Mouse (Mus musculus): ENCODE results near the gene Bspry. TPM values are rescaled to one million over a fixed set of nuclear protein-coding genes. Genes with fewer than 3 reads are reported as not detected.
"Not testable (repeated sequence)": the region's sequence is repeated elsewhere in the genome, so short reads cannot be mapped to it uniquely, and the experiment has no call there.

Gene Bspry
- polyA plus RNA-seq, 1 experiment = not detected

GRCm38 (mm10) chr4:62475793-62476192 is 4.1 kb upstream of the Bspry start:
- H3K36me3 ChIP-seq (ENCODE audit: control insufficient read depth) = no peaks in the 10 kb centered on the region
- peaks cover 41% of the 10 kb centered on the region for H3K4me1 ChIP-seq (ENCODE audit: control insufficient read depth)
- TF ChIP-seq TAL1 (IDR thresholded peaks at IDR 0.05; ENCODE audit: low read length) (no peak), GATA1 (IDR thresholded peaks at IDR 0.05; ENCODE audit: low read length) (no peak)
- H3K27me3 ChIP-seq (ENCODE audit: control insufficient read depth) = peaks cover 37% of the 10 kb centered on the region
- H3K9me3 ChIP-seq (ENCODE audit: control insufficient read depth, low read length) = peaks cover 6% of the 10 kb centered on the region; the same call in 1 of the 2 replicates
- no peak overlapping the region for H3K4me3 ChIP-seq (replicated peaks)

GRCm38 (mm10) chr4:62477542-62478244 is 2.2 kb upstream of the Bspry start:
- H3K9me3 ChIP-seq (ENCODE audit: control insufficient read depth, low read length) = peaks cover 6% of the 10 kb centered on the region; the same call in 1 of the 2 replicates
- no peak overlapping the region for H3K4me3 ChIP-seq (replicated peaks)
- H3K36me3 ChIP-seq (ENCODE audit: control insufficient read depth) = no peaks in the 10 kb centered on the region
- no peak for TF ChIP-seq GATA1 (IDR thresholded peaks at IDR 0.05; ENCODE audit: low read length)
- TF ChIP-seq TAL1 (IDR thresholded peaks at IDR 0.05; ENCODE audit: low read length) = no peak
- H3K4me1 ChIP-seq (ENCODE audit: control insufficient read depth) = peaks cover 35% of the 10 kb centered on the region
- H3K27me3 ChIP-seq (ENCODE audit: control insufficient read depth) = peaks cover 56% of the 10 kb centered on the region

GRCm38 (mm10) chr4:62479593-62479936 is 288 bp upstream of the Bspry start:
- not testable (repeated sequence) for H3K9me3 ChIP-seq (ENCODE audit: control insufficient read depth, low read length); H3K36me3 ChIP-seq (ENCODE audit: control insufficient read depth)
- peak overlapping the region; percentile 53 for H3K4me3 ChIP-seq (replicated peaks)
- peaks cover 28% of the 10 kb centered on the region for H3K4me1 ChIP-seq (ENCODE audit: control insufficient read depth)
- peaks cover 62% of the 10 kb centered on the region for H3K27me3 ChIP-seq (ENCODE audit: control insufficient read depth)

GRCm38 (mm10) chr4:62480709-62481605 is 1.1 kb downstream of the Bspry start:
- no peak overlapping the region for H3K4me3 ChIP-seq (replicated peaks)
- H3K4me1 ChIP-seq (ENCODE audit: control insufficient read depth) = peaks cover 39% of the 10 kb centered on the region
- no peaks in the 10 kb centered on the region for H3K36me3 ChIP-seq (ENCODE audit: control insufficient read depth)
- peaks cover 6% of the 10 kb centered on the region; the same call in 1 of the 2 replicates for H3K9me3 ChIP-seq (ENCODE audit: control insufficient read depth, low read length)
- no peak for TF ChIP-seq TAL1 (IDR thresholded peaks at IDR 0.05; ENCODE audit: low read length)
- no peak for TF ChIP-seq GATA1 (IDR thresholded peaks at IDR 0.05; ENCODE audit: low read length)
- H3K27me3 ChIP-seq (ENCODE audit: control insufficient read depth) = peaks cover 60% of the 10 kb centered on the region

GRCm38 (mm10) chr4:62484928-62485327 is 5.1 kb downstream of the Bspry start:
- peaks cover 33% of the 10 kb centered on the region for H3K27me3 ChIP-seq (ENCODE audit: control insufficient read depth)
- H3K9me3 ChIP-seq (ENCODE audit: control insufficient read depth, low read length) = peaks cover 3% of the 10 kb centered on the region; the same call in 1 of the 2 replicates
- TF ChIP-seq TAL1 (IDR thresholded peaks at IDR 0.05; ENCODE audit: low read length) (no peak), GATA1 (IDR thresholded peaks at IDR 0.05; ENCODE audit: low read length) (no peak)
- peaks cover 50% of the 10 kb centered on the region for H3K4me1 ChIP-seq (ENCODE audit: control insufficient read depth)
- H3K4me3 ChIP-seq (replicated peaks) = no peak overlapping the region
- H3K36me3 ChIP-seq (ENCODE audit: control insufficient read depth) = no peaks in the 10 kb centered on the region; the same call in 1 of the 2 replicates

GRCm38 (mm10) chr4:62485450-62486161 is 5.8 kb downstream of the Bspry start:
- Histone ChIP-seq H3K36me3 (ENCODE audit: control insufficient read depth) (no peaks in the 10 kb centered on the region; the same call in 1 of the 2 replicates), H3K9me3 (ENCODE audit: control insufficient read depth, low read length) (no peaks in the 10 kb centered on the region), H3K27me3 (ENCODE audit: control insufficient read depth) (peaks cover 26% of the 10 kb centered on the region), H3K4me3 (replicated peaks) (no peak overlapping the region), H3K4me1 (ENCODE audit: control insufficient read depth) (peaks cover 45% of the 10 kb centered on the region)
- TF ChIP-seq TAL1 (IDR thresholded peaks at IDR 0.05; ENCODE audit: low read length) (no peak), GATA1 (IDR thresholded peaks at IDR 0.05; ENCODE audit: low read length) (no peak)

- TF ChIP-seq GATA1 (IDR thresholded peaks at IDR 0.05; ENCODE audit: low read length) = no peak
- no peak for TF ChIP-seq TAL1 (IDR thresholded peaks at IDR 0.05; ENCODE audit: low read length)
- H3K4me3 ChIP-seq (replicated peaks) = no peak overlapping the region
- H3K4me1 ChIP-seq (ENCODE audit: control insufficient read depth) = peaks cover 42% of the 10 kb centered on the region
- no peaks in the 10 kb centered on the region; the same call in 1 of the 2 replicates for H3K36me3 ChIP-seq (ENCODE audit: control insufficient read depth)
- no peaks in the 10 kb centered on the region for H3K9me3 ChIP-seq (ENCODE audit: control insufficient read depth, low read length)
- peaks cover 20% of the 10 kb centered on the region for H3K27me3 ChIP-seq (ENCODE audit: control insufficient read depth)
Observed at GRCm38 (mm10) chr4:62486162-62486696, 6.4 kb downstream of the Bspry start.

- Histone ChIP-seq H3K9me3 (ENCODE audit: control insufficient read depth, low read length) (no peaks in the 10 kb centered on the region), H3K36me3 (ENCODE audit: control insufficient read depth) (no peaks in the 10 kb centered on the region; the same call in 1 of the 2 replicates), H3K27me3 (ENCODE audit: control insufficient read depth) (peaks cover 11% of the 10 kb centered on the region), H3K4me3 (replicated peaks) (no peak overlapping the region), H3K4me1 (ENCODE audit: control insufficient read depth) (peaks cover 42% of the 10 kb centered on the region)
- TF ChIP-seq TAL1 (IDR thresholded peaks at IDR 0.05; ENCODE audit: low read length) (no peak), GATA1 (IDR thresholded peaks at IDR 0.05; ENCODE audit: low read length) (no peak)
Observed at GRCm38 (mm10) chr4:62487172-62487571, 7.3 kb downstream of the Bspry start.

Measured in erythroblast, embryonic 14.5 days (primary cell).